Mouse (Mus musculus): Measurements from ENCODE around the gene Rap2a.

The Rap2a gene

GRCm38 (mm10) chr14:120499601-120500000, 21.4 kb downstream of the Rap2a start:
- no peak for DNase-seq (ENCODE audit: low spot score in 2 of 2)

GRCm38 (mm10) chr14:120500021-120500560, 21.8 kb downstream of the Rap2a start:
- peak in 1 of 2 experiments; percentile 45 for DNase-seq (ENCODE audit: low spot score in 2 of 2)

GRCm38 (mm10) chr14:120500791-120501190, 22.5 kb downstream of the Rap2a start:
- no peak for DNase-seq (ENCODE audit: low spot score in 2 of 2)

GRCm38 (mm10) chr14:120503641-120504040, 25.4 kb downstream of the Rap2a start:
- DNase-seq (ENCODE audit: low spot score in 2 of 2) = no peak

- no peak for DNase-seq (ENCODE audit: low spot score in 2 of 2)
These were observed 26.2 kb downstream of the Rap2a start for GRCm38 (mm10) chr14:120504423-120504822.

GRCm38 (mm10) chr14:120504928-120505461, 26.8 kb downstream of the Rap2a start:
- no peak for DNase-seq (ENCODE audit: low spot score in 2 of 2)

- DNase-seq (ENCODE audit: low spot score in 2 of 2) = no peak
These were observed 27.7 kb downstream of the Rap2a start for GRCm38 (mm10) chr14:120505918-120506317.

GRCm38 (mm10) chr14:120507516-120507915, 29.3 kb downstream of the Rap2a start:
- peak in 1 of 2 experiments; percentile 18 for DNase-seq (ENCODE audit: low spot score in 2 of 2)

GRCm38 (mm10) chr14:120508566-120509365, 30.5 kb downstream of the Rap2a start:
- DNase-seq (ENCODE audit: low spot score in 2 of 2) = no peak

GRCm38 (mm10) chr14:120509366-120509640, 31.1 kb downstream of the Rap2a start:
- no peak for DNase-seq (ENCODE audit: low spot score in 2 of 2)

GRCm38 (mm10) chr14:120511821-120512220, 33.6 kb downstream of the Rap2a start:
- no peak for DNase-seq (ENCODE audit: low spot score in 2 of 2)

- DNase-seq (ENCODE audit: low spot score in 2 of 2) = no peak
These were observed 36.6 kb downstream of the Rap2a start for GRCm38 (mm10) chr14:120514821-120515271.

- DNase-seq (ENCODE audit: low spot score in 2 of 2) = no peak
These were observed 37.1 kb downstream of the Rap2a start for GRCm38 (mm10) chr14:120515376-120515775.

- DNase-seq (ENCODE audit: low spot score in 2 of 2) = no peak
These were observed 40.5 kb downstream of the Rap2a start for GRCm38 (mm10) chr14:120518706-120519105.

- no peak for DNase-seq (ENCODE audit: low spot score in 2 of 2)
These were observed 41.7 kb downstream of the Rap2a start for GRCm38 (mm10) chr14:120519921-120520320.

GRCm38 (mm10) chr14:120520843-120521242, 42.6 kb downstream of the Rap2a start:
- DNase-seq (ENCODE audit: low spot score in 2 of 2) = no peak

GRCm38 (mm10) chr14:120523296-120523695, 45.1 kb downstream of the Rap2a start:
- DNase-seq (ENCODE audit: low spot score in 2 of 2) = no peak

- DNase-seq (ENCODE audit: low spot score in 2 of 2) = no peak
These were observed 47.4 kb downstream of the Rap2a start for GRCm38 (mm10) chr14:120525644-120526043.

GRCm38 (mm10) chr14:120533301-120533700, 55.1 kb downstream of the Rap2a start:
- no peak for DNase-seq (ENCODE audit: low spot score in 2 of 2)

GRCm38 (mm10) chr14:120534841-120535271, 56.6 kb downstream of the Rap2a start:
- no peak for DNase-seq (ENCODE audit: low spot score in 2 of 2)

- DNase-seq (ENCODE audit: low spot score in 2 of 2) = no peak
These were observed 57.2 kb downstream of the Rap2a start for GRCm38 (mm10) chr14:120535446-120535845.

- peak in 1 of 2 experiments; percentile 9 for DNase-seq (ENCODE audit: low spot score in 2 of 2)
These were observed 57.7 kb downstream of the Rap2a start for GRCm38 (mm10) chr14:120535924-120536323.

GRCm38 (mm10) chr14:120539128-120539527, 60.9 kb downstream of the Rap2a start:
- DNase-seq (ENCODE audit: low spot score in 2 of 2) = no peak

All from right cerebral cortex, postnatal 36 days (tissue).